Mouse (Mus musculus) lung, postnatal 0 days (tissue): ENCODE data around the gene Mylk. TPM values are rescaled to one million over a fixed set of nuclear protein-coding genes. Genes with fewer than 3 reads are reported as not detected.
"Not testable (repeated sequence)": the region's sequence is repeated elsewhere in the genome, so short reads cannot be mapped to it uniquely, and the experiment has no call there.

Experiments
- ATAC-seq: fragments of 200-750 bp; cut with Nextera tagmentation; 2 replicates; pipeline ENCODE4 v1.8.0; 2017; ENCODE audit warnings: moderate library complexity
- DNase-seq: peaks from one replicate; pipeline ENCODE4 v3.0.0-alpha.2; 2016; ENCODE audit warnings: low spot score
- H3K27ac ChIP-seq: fragments of 300-500 bp; sonication (generic); 2 replicates; pipeline ENCODE4 v1.5.1; 2014; ENCODE audit warnings: antibody characterized with exemption, mild to moderate bottlenecking, low read length, mixed read lengths
- H3K27me3 ChIP-seq: fragments of 300-500 bp; sonication (generic); replicated peaks from 2 replicates; pipeline ENCODE4 v1.6.1; 2014; ENCODE audit warnings: low read length, mixed read lengths; ENCODE audit not compliant: insufficient read depth
- H3K36me3 ChIP-seq: fragments of 300-500 bp; sonication (generic); 2 replicates; pipeline ENCODE4 v1.6.1; 2014; ENCODE audit warnings: low read length, mixed read lengths; ENCODE audit not compliant: insufficient read depth
- H3K4me1 ChIP-seq: fragments of 300-500 bp; sonication (generic); 2 replicates; pipeline ENCODE4 v1.6.1; 2014; ENCODE audit warnings: antibody characterized with exemption, low read depth, low read length, mixed read lengths; ENCODE audit not compliant: insufficient read depth
- H3K4me2 ChIP-seq: fragments of 300-500 bp; sonication (generic); replicated peaks from 2 replicates; pipeline ENCODE4 v1.6.1; 2014; ENCODE audit warnings: low read depth, mild to moderate bottlenecking, low read length, moderate library complexity, mixed read lengths
- H3K4me3 ChIP-seq: fragments of 300-500 bp; sonication (generic); 2 replicates; pipeline ENCODE4 v1.5.1; 2014; ENCODE audit warnings: low read depth, low read length
- H3K9ac ChIP-seq: fragments of 300-500 bp; sonication (generic); replicated peaks from 2 replicates; pipeline ENCODE4 v1.6.1; 2014; ENCODE audit warnings: low read depth, mild to moderate bottlenecking
- H3K9me3 ChIP-seq: fragments of 300-500 bp; sonication (generic); 2 replicates; pipeline ENCODE4 v1.6.1; 2016; ENCODE audit warnings: low read length, mixed read lengths
- CTCF ChIP-seq: IDR thresholded peaks from 2 replicates; pipeline ENCODE4 v1.5.1; 2016; ENCODE audit warnings: antibody characterized with exemption, mild to moderate bottlenecking
- EP300 ChIP-seq: IDR thresholded peaks from 2 replicates; pipeline ENCODE4 v1.6.1; 2016; ENCODE audit warnings: antibody characterized with exemption, mild to moderate bottlenecking, control low read depth
- WGBS: fragments of 180-500 bp; shearing (Covaris S2); extraction: QIAGEN DNeasy Blood & Tissue Kit; methylation state at CpG from one replicate; pipeline ENCODE4 v1.1.7; 2014; 5-methylcytosine and 5-hydroxymethylcytosine counted together
- polyA plus RNA-seq: library from polyadenylated mRNA; unstranded; fragments of >200 nt; fragmentation: Nextera tagmentation; extraction: Ambion mirVana; gene quantifications from 2 replicates; pipeline ENCODE4 v1.2.1, GENCODE M21; 2015

Gene Mylk
- polyA plus RNA-seq, 1 experiment from 2014 or later: 55.7 TPM

DNA sequence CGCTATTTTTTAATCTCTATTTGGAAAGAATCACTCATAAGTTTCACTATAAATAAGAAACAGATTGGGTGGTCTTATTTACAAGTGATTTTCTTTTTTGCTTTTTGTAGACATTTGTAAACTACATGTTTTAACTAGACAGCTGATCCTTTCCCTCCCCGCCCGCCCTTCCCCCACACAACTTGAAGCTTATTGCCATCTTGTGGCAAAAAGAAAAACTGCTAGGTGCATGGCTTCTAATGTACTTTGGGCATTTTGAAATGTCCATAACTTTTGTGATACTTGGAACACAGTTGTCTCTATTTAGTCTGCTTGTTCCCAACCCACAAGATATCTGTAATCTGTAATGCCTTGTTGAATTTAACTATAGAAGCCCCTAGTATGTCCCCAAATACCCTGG lies 33.5 kb upstream of the Mylk start:
- TF ChIP-seq CTCF (peak; percentile 69), EP300 (no peak)
- Histone ChIP-seq H3K4me2 (no peak overlapping the region), H3K9ac (no peak overlapping the region), H3K36me3 (0 out of 2 replicates have a peak, but pooled peaks cover 4% of the 10 kb centered on the region), H3K4me3 (no peak overlapping the region), H3K27me3 (no peaks in the 10 kb centered on the region), H3K27ac (no peak overlapping the region), H3K4me1 (no peaks in the 10 kb centered on the region), H3K9me3 (no peaks in the 10 kb centered on the region)
- peak; percentile 62 for DNase-seq
- ATAC-seq: peak; percentile 26; the same call in 1 of the 2 replicates
- 66% methylated on average over 3 of the region's 3 CpGs for WGBS

DNA sequence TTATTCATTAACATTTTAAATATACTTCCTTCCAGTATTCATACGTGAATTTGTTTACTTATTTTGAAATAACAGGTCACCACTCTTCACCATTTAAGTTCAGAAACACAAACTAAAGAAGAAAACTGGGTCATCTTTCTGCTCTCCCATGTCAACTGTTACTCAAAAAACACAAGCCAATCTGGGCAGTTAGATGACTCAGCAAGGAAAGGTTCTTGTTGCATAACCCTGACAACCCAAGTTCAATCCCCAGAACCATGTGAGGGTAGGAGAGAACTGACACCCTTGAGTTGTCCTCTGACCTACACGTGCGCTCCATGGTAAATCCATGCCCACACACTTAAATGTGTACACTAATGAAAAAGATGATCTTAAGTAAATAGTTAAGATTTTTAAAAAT lies 19.9 kb upstream of the Mylk start:
- no peak for TF ChIP-seq CTCF
- TF ChIP-seq EP300: no peak
- 89% methylated on average over 3 of the region's 3 CpGs for WGBS
- no peak overlapping the region for H3K9ac ChIP-seq
- H3K27me3 ChIP-seq: no peaks in the 10 kb centered on the region
- no peaks in the 10 kb centered on the region for H3K4me1 ChIP-seq
- H3K27ac ChIP-seq: no peak overlapping the region
- no peak for DNase-seq
- no peak overlapping the region for H3K4me3 ChIP-seq
- no peaks in the 10 kb centered on the region for H3K36me3 ChIP-seq
- no peak for ATAC-seq
- H3K9me3 ChIP-seq: no peaks in the 10 kb centered on the region
- no peak overlapping the region for H3K4me2 ChIP-seq

DNA sequence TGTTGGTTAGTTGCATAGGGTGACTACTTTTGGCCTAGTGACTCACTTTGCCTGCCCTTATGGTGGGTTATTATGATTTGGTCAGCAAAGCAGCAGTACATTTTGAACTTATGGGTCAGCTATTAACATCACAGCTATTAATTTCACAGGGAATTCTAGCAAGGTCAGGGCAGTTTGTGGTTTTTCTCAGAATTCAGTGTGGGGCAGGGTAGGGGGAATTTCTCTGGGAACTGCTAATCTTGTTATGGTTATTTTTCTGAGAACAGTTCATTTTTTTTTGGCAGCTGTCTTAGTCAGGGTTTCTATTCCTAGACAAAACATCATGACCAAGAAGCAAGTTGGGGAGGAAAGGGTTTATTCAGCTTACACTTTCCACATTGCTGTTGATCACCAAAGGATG lies 16.4 kb upstream of the Mylk start:
- not testable (repeated sequence) for H3K4me1 ChIP-seq, H3K27me3 ChIP-seq, DNase-seq, H3K9ac ChIP-seq, H3K27ac ChIP-seq, H3K4me3 ChIP-seq, H3K4me2 ChIP-seq, H3K36me3 ChIP-seq, H3K9me3 ChIP-seq
- peak; percentile 17; the same call in 1 of the 2 replicates for ATAC-seq

DNA sequence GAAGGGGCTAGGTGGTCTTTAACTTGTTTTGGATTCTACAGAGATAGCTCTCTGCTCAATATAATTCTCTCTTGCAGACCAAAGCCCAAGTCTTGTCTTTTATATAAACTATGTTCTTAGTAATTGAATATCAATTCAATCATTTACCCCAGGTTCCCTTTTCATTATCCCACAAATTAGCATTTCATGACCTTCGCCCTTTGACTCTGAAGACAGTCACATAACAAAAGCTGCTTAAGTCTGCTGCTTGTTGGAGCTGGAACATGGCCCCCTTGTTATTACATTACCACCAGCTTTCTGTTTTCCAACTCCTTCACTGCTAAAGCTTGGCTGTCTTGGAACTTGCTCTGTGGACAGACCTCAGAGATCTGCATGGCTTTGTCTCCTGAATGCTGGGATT lies 15.6 kb upstream of the Mylk start:
- no peak for TF ChIP-seq CTCF
- TF ChIP-seq EP300: no peak
- H3K4me3 ChIP-seq: no peak overlapping the region
- H3K4me2 ChIP-seq: no peak overlapping the region
- H3K9me3 ChIP-seq: no peaks in the 10 kb centered on the region
- H3K4me1 ChIP-seq: no peaks in the 10 kb centered on the region
- no peak overlapping the region for H3K27ac ChIP-seq
- H3K9ac ChIP-seq: no peak overlapping the region
- ATAC-seq: no peak
- no peaks in the 10 kb centered on the region for H3K36me3 ChIP-seq
- no peaks in the 10 kb centered on the region for H3K27me3 ChIP-seq
- DNase-seq: no peak
- 90% methylated on average over 1 of the region's 1 CpGs for WGBS

DNA sequence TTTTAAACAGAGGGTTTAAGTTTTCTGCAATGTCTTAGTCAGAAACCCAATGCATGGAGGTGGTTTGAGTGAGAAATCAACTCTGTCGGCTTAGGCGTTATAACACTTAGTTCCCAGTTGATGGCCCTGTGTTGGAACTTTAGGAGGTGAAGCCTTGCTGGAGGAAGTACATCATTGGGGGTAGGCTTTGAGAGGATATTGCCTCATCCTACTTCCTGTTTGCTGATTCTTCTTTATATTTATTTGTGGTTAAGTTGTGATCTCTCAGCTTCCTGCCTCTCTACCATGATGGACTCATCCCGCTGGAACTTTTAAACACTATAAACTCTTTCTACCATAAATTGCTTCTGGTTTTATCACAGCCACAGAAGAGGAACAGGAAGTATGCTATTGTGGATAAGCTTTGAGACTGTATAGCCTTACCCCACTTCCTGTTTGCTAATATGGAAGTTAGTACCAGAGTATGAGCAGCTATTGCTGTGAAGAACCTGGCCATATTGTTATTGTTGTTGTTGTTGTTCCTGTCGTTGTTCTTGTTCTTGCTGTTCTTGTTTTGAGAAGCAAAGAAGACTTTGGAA lies 6.3 kb upstream of the Mylk start:
- no peak for TF ChIP-seq EP300
- 78% methylated on average over 4 of the region's 4 CpGs for WGBS
- H3K27ac ChIP-seq: no peak overlapping the region
- ATAC-seq (no peak), DNase-seq (no peak)
- H3K36me3 ChIP-seq: no peaks in the 10 kb centered on the region
- no peak overlapping the region for H3K9ac ChIP-seq
- no peaks in the 10 kb centered on the region for H3K9me3 ChIP-seq
- no peak overlapping the region for H3K4me2 ChIP-seq
- H3K4me1 ChIP-seq: no peaks in the 10 kb centered on the region
- H3K4me3 ChIP-seq: no peak overlapping the region
- no peaks in the 10 kb centered on the region; the same call in 1 of the 2 replicates for H3K27me3 ChIP-seq

DNA sequence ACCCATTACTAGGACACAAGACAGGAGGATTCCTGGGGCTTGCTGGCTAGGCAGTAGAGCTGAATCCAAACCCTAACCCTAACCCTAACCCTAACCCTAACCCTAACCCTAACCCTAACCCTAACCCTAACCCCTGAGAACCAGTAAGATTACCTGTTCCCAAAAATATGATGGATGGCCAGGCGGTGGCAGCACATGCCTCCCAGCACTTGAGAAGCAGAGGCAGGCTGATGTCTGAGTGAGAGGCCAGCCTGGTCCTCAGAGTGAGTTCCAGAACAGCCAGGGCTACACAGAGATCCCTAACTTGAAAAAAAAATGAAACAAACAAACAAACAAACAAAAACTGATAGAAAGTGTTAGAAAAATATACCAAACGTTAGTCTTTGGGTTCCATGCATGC lies 2.1 kb upstream of the Mylk start:
- no peak overlapping the region for H3K4me2 ChIP-seq
- ATAC-seq (no peak), DNase-seq (no peak)
- H3K9ac ChIP-seq: no peak overlapping the region
- no peaks in the 10 kb centered on the region for H3K9me3 ChIP-seq
- WGBS: 42% methylated on average over 2 of the region's 2 CpGs
- H3K36me3 ChIP-seq: no peaks in the 10 kb centered on the region
- H3K27me3 ChIP-seq: peaks cover 6% of the 10 kb centered on the region; the same call in 1 of the 2 replicates
- H3K4me3 ChIP-seq: no peak overlapping the region
- no peaks in the 10 kb centered on the region; the same call in 1 of the 2 replicates for H3K4me1 ChIP-seq
- TF ChIP-seq EP300 (no peak), CTCF (peak; percentile 38)
- no peak overlapping the region for H3K27ac ChIP-seq
